Mouse (Mus musculus) heart, embryonic 12.5 days (tissue): ENCODE measurements at regions not wholly inside any gene's neighbourhood (a gene's known extent, or its start where the extent isn't known, plus 50 kb on each side); places are given as distances from the start of the nearest gene placed in this dataset.

Source experiments
- ATAC-seq: fragments of 200-750 bp; cut with Nextera tagmentation; 2 replicates; pipeline ENCODE4 v1.8.0; 2017; ENCODE audit warnings: moderate TSS enrichment, moderate library complexity; ENCODE audit not compliant: insufficient number of reproducible peaks, low FRiP score
- H3K27ac ChIP-seq: fragments of 300-500 bp; sonication (generic); 2 replicates; pipeline ENCODE4 v1.5.1; 2016; ENCODE audit warnings: mild to moderate bottlenecking, moderate library complexity; ENCODE audit not compliant: poor library complexity, severe bottlenecking
- H3K27me3 ChIP-seq: fragments of 300-500 bp; sonication (generic); replicated peaks from 2 replicates; pipeline ENCODE4 v1.6.1; 2016; ENCODE audit warnings: mild to moderate bottlenecking, moderate library complexity
- H3K36me3 ChIP-seq: fragments of 300-500 bp; sonication (generic); 2 replicates; pipeline ENCODE4 v1.6.1; 2016; ENCODE audit warnings: mild to moderate bottlenecking, moderate library complexity
- H3K4me1 ChIP-seq: fragments of 300-500 bp; sonication (generic); replicated peaks from 2 replicates; pipeline ENCODE4 v1.6.1; 2016; ENCODE audit warnings: mild to moderate bottlenecking
- H3K4me2 ChIP-seq: fragments of 300-500 bp; sonication (generic); 2 replicates; pipeline ENCODE4 v1.6.1; 2016; ENCODE audit warnings: mild to moderate bottlenecking, moderate library complexity
- H3K4me3 ChIP-seq: fragments of 300-500 bp; sonication (generic); 2 replicates; pipeline ENCODE4 v1.5.1; 2016; ENCODE audit warnings: mild to moderate bottlenecking
- H3K9ac ChIP-seq: fragments of 300-500 bp; sonication (generic); 2 replicates; pipeline ENCODE4 v1.6.1; 2016; ENCODE audit warnings: mild to moderate bottlenecking, moderate library complexity
- H3K9me3 ChIP-seq: fragments of 300-500 bp; sonication (generic); replicated peaks from 2 replicates; pipeline ENCODE4 v1.6.1; 2016; ENCODE audit warnings: mild to moderate bottlenecking, moderate library complexity
- WGBS: fragments of 180-500 bp; shearing (Covaris S2); methylation state at CpG from one replicate; pipeline ENCODE4 v1.1.7; 2016; 5-methylcytosine and 5-hydroxymethylcytosine counted together

DNA sequence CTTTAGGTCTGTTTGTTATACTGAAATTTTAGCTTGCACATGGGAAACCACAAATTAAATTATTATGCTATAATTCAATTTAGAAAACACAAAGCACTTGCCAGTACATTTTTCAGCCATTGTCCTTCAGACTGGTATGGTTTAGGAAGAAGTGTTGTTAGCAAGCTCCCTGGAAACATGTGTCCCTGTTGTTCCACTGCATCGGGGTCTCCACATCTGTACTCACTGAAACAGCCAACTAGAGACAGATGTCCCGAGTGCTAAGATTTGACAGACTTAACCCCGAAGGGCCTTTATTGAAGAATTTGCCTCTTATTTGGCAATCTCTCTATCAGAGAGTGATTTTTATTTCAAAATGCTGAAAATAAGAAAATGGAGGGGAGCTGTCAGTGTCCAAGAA lies 362.6 kb downstream of the Rfpl4b start:
- ATAC-seq, result no peak
- no peaks in the 10 kb centered on the region for H3K4me1 ChIP-seq

DNA sequence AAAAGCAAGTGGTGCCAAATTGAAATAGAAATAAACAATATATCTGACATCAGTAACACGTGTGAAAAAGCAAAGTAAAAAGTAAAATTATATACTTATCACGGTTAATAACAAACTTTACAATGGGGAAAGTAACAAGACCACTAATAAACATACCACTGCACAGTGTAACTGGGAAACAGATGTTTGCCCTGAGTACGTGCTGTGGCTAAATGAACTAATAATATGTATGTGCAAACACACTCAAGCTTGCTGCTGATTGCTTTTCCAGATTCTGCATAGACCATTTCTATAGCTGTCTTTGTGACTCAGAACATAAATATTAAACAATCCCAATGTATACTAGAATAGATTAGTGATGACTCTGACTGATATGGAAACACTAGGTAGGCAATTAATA lies 363.2 kb downstream of the Rfpl4b start:
- Histone ChIP-seq H3K9me3 (no peaks in the 10 kb centered on the region), H3K4me3 (no peak overlapping the region), H3K4me1 (no peaks in the 10 kb centered on the region), H3K27me3 (no peaks in the 10 kb centered on the region), H3K27ac (no peak overlapping the region), H3K36me3 (no peaks in the 10 kb centered on the region), H3K4me2 (no peak overlapping the region), H3K9ac (no peak overlapping the region)
- 75% methylated on average over 3 of the region's 3 CpGs for WGBS
- ATAC-seq, result no peak

More for the DNA sequence above, 362.6 kb downstream of the Rfpl4b start:
- WGBS, result 69% methylated on average over 3 of the region's 3 CpGs
- H3K9ac ChIP-seq, result no peak overlapping the region
- H3K9me3 ChIP-seq, result no peaks in the 10 kb centered on the region
- H3K36me3 ChIP-seq, result no peaks in the 10 kb centered on the region
- H3K27ac ChIP-seq, result no peak overlapping the region
- H3K4me2 ChIP-seq, result no peak overlapping the region
- H3K27me3 ChIP-seq, result no peaks in the 10 kb centered on the region
- H3K4me3 ChIP-seq, result no peak overlapping the region

DNA sequence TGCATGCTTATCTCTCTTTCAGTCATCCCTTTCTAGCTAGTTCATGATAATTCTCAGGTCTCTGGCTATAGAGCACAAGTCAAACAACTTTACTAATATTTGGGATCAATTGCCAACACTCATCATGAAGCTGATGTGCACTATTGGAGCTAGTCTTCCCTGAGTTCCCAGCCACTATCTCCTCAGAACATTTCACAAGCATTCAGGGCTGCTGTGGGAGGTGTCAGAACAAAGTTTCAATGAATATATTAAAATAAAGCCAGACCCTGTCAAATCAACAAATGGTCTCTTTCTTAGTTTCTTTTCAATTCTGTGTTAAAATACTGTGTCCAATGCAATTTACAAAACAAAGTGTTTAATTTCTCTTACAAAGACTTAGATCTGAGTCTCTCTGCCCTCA lies 364.8 kb downstream of the Rfpl4b start:
- no peaks in the 10 kb centered on the region for H3K9me3 ChIP-seq
- H3K27me3 ChIP-seq, result no peaks in the 10 kb centered on the region
- no peak overlapping the region for H3K4me3 ChIP-seq
- ATAC-seq, result no peak
- H3K27ac ChIP-seq, result no peak overlapping the region
- no peak overlapping the region for H3K9ac ChIP-seq
- H3K36me3 ChIP-seq, result no peaks in the 10 kb centered on the region
- H3K4me2 ChIP-seq, result no peak overlapping the region
- no peaks in the 10 kb centered on the region for H3K4me1 ChIP-seq

DNA sequence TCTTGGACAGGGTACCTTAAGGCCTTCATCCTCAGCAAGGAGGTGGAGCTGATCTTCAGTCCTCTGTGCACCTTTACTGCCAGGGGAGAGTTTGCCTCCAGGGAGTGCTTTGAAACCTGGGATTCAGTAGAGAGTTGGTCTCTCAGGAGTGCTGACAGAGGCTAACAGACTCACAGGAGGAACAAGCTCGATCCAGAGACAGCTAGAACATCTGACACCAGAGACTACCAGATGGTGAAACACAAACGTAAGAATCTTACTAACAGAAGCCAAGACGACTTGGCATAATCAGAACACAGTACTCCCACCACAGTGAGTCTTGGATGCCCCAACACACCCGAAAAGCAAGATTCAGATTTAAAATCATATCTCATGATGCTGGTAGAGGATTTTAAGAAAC lies 372.3 kb downstream of the Rfpl4b start:
- no peak overlapping the region for H3K4me2 ChIP-seq
- H3K4me3 ChIP-seq, result no peak overlapping the region
- H3K9me3 ChIP-seq, result peaks cover 3% of the 10 kb centered on the region; the same call in 1 of the 2 replicates
- H3K27me3 ChIP-seq, result no peaks in the 10 kb centered on the region
- ATAC-seq, result no peak
- H3K27ac ChIP-seq, result no peak overlapping the region
- no peaks in the 10 kb centered on the region for H3K4me1 ChIP-seq
- 72% methylated on average over 4 of the region's 4 CpGs for WGBS
- H3K36me3 ChIP-seq, result no peaks in the 10 kb centered on the region
- H3K9ac ChIP-seq, result no peak overlapping the region

DNA sequence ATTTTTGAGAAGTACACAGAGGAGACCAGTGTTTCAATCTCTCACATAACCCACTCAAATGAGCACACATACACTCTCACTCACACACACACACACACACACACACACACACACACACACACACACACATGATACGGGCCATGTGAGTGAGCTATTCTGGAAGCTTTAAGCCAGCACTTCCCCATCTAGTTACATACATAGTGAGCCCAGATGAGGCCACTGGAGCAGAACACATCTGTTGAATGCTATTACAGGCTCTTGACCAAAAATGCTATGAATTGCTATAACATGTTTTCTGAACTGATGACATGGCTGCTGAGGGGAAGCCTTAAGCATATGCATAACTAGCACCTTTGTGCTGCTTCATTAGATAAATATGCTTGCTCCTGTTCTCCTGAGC lies 373.9 kb downstream of the Rfpl4b start:
- no peak overlapping the region for H3K4me2 ChIP-seq
- WGBS, result 88% methylated on average over 1 of the region's 1 CpGs
- no peaks in the 10 kb centered on the region for H3K27me3 ChIP-seq
- H3K36me3 ChIP-seq, result no peaks in the 10 kb centered on the region
- H3K4me1 ChIP-seq, result no peaks in the 10 kb centered on the region
- H3K9me3 ChIP-seq, result peaks cover 3% of the 10 kb centered on the region; the same call in 1 of the 2 replicates
- no peak overlapping the region for H3K27ac ChIP-seq
- no peak for ATAC-seq
- H3K4me3 ChIP-seq, result no peak overlapping the region
- H3K9ac ChIP-seq, result no peak overlapping the region

DNA sequence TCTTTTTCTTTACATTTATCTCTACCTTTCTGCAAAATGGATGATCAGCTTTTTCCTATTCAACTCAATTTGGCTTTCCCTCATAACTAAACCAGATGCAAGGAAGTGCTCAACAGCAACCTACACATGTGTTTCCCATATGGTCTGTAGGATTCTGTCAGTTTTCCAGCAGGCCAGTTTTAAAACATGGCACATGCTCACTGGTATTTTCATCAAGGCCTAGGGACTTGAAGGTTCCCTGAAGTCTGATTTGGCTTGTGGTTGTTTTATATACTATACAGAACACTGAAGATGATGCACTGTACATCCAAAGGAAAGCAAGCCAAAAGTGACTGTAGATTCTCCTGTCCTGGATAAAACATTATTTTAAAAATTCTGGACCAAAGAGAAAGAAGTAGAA lies 374.3 kb downstream of the Rfpl4b start:
- no peak overlapping the region for H3K9ac ChIP-seq
- no peak overlapping the region for H3K4me2 ChIP-seq
- H3K4me3 ChIP-seq, result no peak overlapping the region
- no peaks in the 10 kb centered on the region for H3K36me3 ChIP-seq
- H3K27ac ChIP-seq, result no peak overlapping the region
- ATAC-seq, result no peak
- no peaks in the 10 kb centered on the region for H3K27me3 ChIP-seq
- H3K9me3 ChIP-seq, result peaks cover 3% of the 10 kb centered on the region; the same call in 1 of the 2 replicates
- no peaks in the 10 kb centered on the region for H3K4me1 ChIP-seq

DNA sequence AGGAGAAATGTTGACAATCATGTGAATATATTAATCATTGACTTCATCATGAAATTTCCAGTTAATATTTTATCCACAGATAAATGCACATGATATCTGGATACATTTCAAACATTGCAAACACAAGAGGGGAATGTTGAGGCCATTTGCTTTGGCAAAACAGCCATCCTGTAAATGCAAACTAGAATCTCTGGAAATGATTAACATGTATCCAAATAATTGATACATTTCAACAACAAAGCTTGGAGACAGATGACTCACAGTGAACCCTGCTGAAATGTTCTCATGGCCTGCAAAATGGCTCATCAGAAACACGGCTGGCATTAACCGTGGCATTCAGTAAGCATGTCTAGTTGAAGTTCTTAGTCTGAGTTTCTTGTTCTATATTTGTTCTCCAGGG lies 382.3 kb downstream of the Rfpl4b start:
- no peaks in the 10 kb centered on the region for H3K27me3 ChIP-seq
- no peak overlapping the region for H3K4me3 ChIP-seq
- no peak overlapping the region for H3K9ac ChIP-seq
- ATAC-seq, result no peak
- no peaks in the 10 kb centered on the region for H3K36me3 ChIP-seq
- 82% methylated on average over 2 of the region's 2 CpGs for WGBS
- no peak overlapping the region for H3K4me2 ChIP-seq
- H3K4me1 ChIP-seq, result no peaks in the 10 kb centered on the region
- no peaks in the 10 kb centered on the region for H3K9me3 ChIP-seq
- no peak overlapping the region for H3K27ac ChIP-seq

DNA sequence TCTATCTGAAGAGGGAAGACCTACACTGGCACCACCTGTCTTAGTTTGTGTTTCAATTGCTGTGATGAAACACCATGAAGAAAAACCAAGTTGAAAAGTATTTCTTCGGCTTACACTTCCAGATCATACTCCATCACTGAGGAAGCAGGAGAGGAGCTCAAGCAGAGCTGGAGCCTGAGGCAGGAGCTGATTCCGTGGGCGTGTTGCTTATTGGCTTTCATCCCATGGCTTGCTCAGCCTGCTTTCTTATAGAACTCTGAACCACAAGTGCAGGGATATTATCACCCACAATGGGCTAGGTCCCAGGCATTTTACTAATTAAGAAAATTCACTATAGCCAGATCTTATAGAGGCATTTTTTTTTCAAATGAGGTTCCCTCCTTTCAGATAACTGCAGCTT lies 384.7 kb downstream of the Rfpl4b start:
- H3K36me3 ChIP-seq, result no peaks in the 10 kb centered on the region
- no peaks in the 10 kb centered on the region for H3K4me1 ChIP-seq
- H3K9me3 ChIP-seq, result no peaks in the 10 kb centered on the region
- 68% methylated on average over 3 of the region's 3 CpGs for WGBS
- no peaks in the 10 kb centered on the region for H3K27me3 ChIP-seq
- no peak overlapping the region for H3K27ac ChIP-seq
- H3K9ac ChIP-seq, result no peak overlapping the region
- no peak overlapping the region for H3K4me2 ChIP-seq
- H3K4me3 ChIP-seq, result no peak overlapping the region
- ATAC-seq, result no peak

DNA sequence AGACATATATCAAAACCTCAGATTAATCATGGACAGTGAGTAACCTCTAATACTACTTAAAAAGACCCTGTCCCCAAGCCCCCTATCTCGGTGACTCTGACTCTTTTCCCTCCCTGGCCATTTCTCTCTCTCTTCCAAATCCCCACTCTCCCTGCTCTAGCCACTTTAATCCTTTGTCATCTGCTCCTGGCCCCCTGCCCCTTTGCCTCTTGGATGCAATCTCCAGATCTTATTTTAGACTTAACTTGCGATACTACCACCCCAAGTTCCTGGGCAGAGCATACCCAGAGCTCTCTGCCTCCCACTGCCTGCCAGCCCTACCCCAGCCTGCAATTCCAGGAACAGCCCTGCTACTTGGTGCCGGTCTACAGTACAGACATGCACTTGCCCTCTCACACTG lies 400.0 kb downstream of the Rfpl4b start:
- Histone ChIP-seq H3K27me3 (no peaks in the 10 kb centered on the region), H3K9me3 (no peaks in the 10 kb centered on the region), H3K4me1 (no peaks in the 10 kb centered on the region), H3K27ac (no peak overlapping the region), H3K4me2 (no peak overlapping the region), H3K4me3 (no peak overlapping the region), H3K36me3 (no peaks in the 10 kb centered on the region), H3K9ac (no peak overlapping the region)
- 80% methylated on average over 3 of the region's 3 CpGs for WGBS
- ATAC-seq, result no peak

DNA sequence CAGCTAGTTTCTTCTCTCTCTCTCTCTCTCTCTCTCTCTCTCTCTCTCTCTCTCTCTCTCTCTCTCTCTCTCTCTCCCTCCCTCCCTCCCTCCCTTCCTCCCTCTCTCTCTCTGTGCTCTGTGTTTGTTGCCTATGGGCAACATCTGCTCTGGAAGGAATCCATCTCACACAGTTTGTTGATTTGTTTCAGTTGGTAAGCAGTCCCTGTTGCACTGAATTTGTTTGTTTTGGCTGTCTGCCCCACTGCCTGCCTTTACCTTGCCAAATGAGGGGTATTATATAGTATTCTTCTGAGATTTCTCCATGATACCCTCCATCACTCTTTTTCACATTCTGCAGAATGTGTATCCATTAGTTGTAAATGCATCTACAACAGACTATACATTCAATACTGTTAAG lies 401.8 kb downstream of the Rfpl4b start:
- Histone ChIP-seq H3K27me3 (no peaks in the 10 kb centered on the region), H3K4me2 (no peak overlapping the region), H3K4me3 (no peak overlapping the region), H3K36me3 (no peaks in the 10 kb centered on the region), H3K27ac (no peak overlapping the region), H3K9ac (no peak overlapping the region), H3K9me3 (no peaks in the 10 kb centered on the region), H3K4me1 (no peaks in the 10 kb centered on the region)
- ATAC-seq, result no peak

DNA sequence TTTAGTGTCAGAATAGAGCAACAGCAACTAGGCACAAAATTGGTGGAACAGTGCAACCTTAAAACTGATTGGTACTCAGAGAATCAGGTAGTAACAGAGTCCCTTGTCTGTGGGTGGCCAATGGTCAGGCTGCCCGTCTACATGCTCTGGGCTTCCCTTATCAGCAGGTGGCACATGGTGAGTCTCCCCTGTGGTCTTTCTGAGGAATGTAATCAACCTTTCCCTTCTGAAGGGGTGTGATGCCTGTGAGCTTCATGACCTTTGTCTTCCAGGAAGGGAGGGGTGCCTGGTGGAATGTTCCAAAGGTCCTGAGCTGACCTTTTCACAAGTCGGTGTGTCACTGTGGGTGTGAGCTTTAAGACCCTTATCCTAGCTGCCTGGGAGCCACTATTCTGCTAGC lies 438.4 kb downstream of the Rfpl4b start:
- H3K4me1 ChIP-seq, result no peaks in the 10 kb centered on the region
- no peak overlapping the region for H3K9ac ChIP-seq
- H3K9me3 ChIP-seq, result peaks cover 4% of the 10 kb centered on the region; the same call in 1 of the 2 replicates
- H3K27me3 ChIP-seq, result no peaks in the 10 kb centered on the region
- H3K27ac ChIP-seq, result no peak overlapping the region
- ATAC-seq, result peak; percentile 93
- H3K4me3 ChIP-seq, result no peak overlapping the region
- no peak overlapping the region for H3K4me2 ChIP-seq
- no peaks in the 10 kb centered on the region for H3K36me3 ChIP-seq
- WGBS, result 27% methylated on average over 2 of the region's 2 CpGs

DNA sequence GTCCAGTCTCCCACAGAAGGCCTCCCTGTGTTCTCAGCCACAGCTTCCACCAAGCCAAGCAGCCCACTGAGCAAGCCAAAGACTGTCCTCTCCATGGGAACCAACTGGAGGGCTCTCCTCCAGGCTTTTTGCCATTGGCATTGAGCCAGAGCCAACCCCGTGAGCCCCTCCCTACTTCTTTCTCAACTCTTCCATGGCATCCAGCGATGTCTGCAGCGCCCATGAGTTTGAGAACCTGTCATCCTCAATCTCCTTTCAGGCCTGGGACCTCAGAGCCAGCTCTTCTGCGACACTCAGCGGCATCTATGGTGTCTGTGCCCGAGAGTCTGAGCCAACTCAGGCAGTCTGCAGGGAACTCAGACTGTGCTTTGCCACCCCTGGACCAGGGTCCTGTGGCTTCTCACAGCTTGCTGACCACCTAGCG lies 439.7 kb downstream of the Rfpl4b start:
- no peak overlapping the region for H3K9ac ChIP-seq
- no peak overlapping the region for H3K4me2 ChIP-seq
- H3K4me3 ChIP-seq, result no peak overlapping the region
- H3K27me3 ChIP-seq, result no peaks in the 10 kb centered on the region
- H3K9me3 ChIP-seq, result no peaks in the 10 kb centered on the region
- no peaks in the 10 kb centered on the region for H3K4me1 ChIP-seq
- no peak for ATAC-seq
- H3K36me3 ChIP-seq, result no peaks in the 10 kb centered on the region
- H3K27ac ChIP-seq, result no peak overlapping the region
- 86% methylated on average over 7 of the region's 7 CpGs for WGBS
